Mouse (Mus musculus) heart, embryonic 10.5 days (tissue): ENCODE measurements around the gene Agbl3. TPM values are rescaled to one million over a fixed set of nuclear protein-coding genes. Genes with fewer than 3 reads are reported as not detected.
A peak's percentile ranks its signal among the peaks of the same experiment; 100 is the strongest.

Source experiments
- DNase-seq: peaks from one replicate; pipeline ENCODE4 v3.0.0-alpha.2; 2017; ENCODE audit warnings: low spot score
- H3K27ac ChIP-seq: fragments of 300-500 bp; sonication (generic); 2 replicates; pipeline ENCODE4 v1.5.1; 2016; ENCODE audit warnings: mild to moderate bottlenecking
- H3K27me3 ChIP-seq: fragments of 300-500 bp; sonication (generic); 2 replicates; pipeline ENCODE4 v1.6.1; 2016; ENCODE audit warnings: mild to moderate bottlenecking; ENCODE audit not compliant: poor library complexity, insufficient read depth, severe bottlenecking
- H3K36me3 ChIP-seq: fragments of 300-500 bp; sonication (generic); 2 replicates; pipeline ENCODE4 v1.6.1; 2016; ENCODE audit warnings: mild to moderate bottlenecking, moderate library complexity
- H3K4me1 ChIP-seq: fragments of 300-500 bp; sonication (generic); 2 replicates; pipeline ENCODE4 v1.6.1; 2016; ENCODE audit warnings: mild to moderate bottlenecking
- H3K4me3 ChIP-seq: fragments of 300-500 bp; sonication (generic); 2 replicates; pipeline ENCODE4 v1.5.1; 2016; ENCODE audit warnings: mild to moderate bottlenecking, moderate library complexity
- H3K9me3 ChIP-seq: fragments of 300-500 bp; sonication (generic); 2 replicates; pipeline ENCODE4 v1.6.1; 2016; ENCODE audit warnings: mild to moderate bottlenecking, moderate library complexity
- WGBS: fragments of 180-500 bp; shearing (Covaris S2); methylation state at CpG from one replicate; pipeline ENCODE4 v1.1.7; 2016; 5-methylcytosine and 5-hydroxymethylcytosine counted together
- polyA plus RNA-seq: library from polyadenylated mRNA; unstranded; fragments of >200 nt; fragmentation: Nextera tagmentation; extraction: Ambion mirVana; gene quantifications from 2 replicates; pipeline ENCODE4 v1.2.1, GENCODE M21; 2016

The Agbl3 gene
- polyA plus RNA-seq, 1 experiment from 2014 or later: 6.0 TPM

DNA sequence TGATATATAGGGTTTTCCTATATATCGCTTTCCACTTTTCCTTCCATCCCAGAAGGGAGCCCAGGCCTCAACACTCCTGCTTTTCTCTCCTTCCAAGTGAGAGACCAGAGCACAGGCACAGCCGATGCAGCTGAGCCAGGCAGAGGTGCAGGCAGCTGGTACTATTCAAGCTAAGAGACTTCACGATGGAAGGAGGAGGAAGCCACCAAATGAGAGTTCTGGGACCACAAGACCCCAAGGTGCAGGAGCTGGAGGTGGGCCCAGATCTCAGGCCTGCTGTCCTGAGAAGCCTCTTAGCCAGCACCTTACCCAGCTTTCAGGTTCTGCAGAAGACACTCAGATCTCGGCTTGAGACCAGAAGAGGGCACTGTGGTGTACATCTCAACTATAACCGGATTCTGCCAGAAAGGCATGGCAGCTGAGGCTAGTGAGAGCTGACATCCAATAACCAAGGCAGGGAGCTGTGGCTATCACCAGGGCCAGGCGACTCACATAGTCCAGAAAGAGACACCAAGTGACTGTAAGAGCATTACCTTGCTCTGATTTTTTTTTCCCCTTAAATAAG, 99.8 kb downstream of the Agbl3 start:
- H3K36me3 ChIP-seq: peaks cover 45% of the 10 kb centered on the region
- DNase-seq: no peak
- no peaks in the 10 kb centered on the region for H3K9me3 ChIP-seq
- WGBS: 59% methylated on average over 6 of the region's 6 CpGs
- H3K27ac ChIP-seq: no peak overlapping the region
- peaks cover 34% of the 10 kb centered on the region for H3K4me1 ChIP-seq
- no peak overlapping the region for H3K4me3 ChIP-seq
- H3K27me3 ChIP-seq: no peaks in the 10 kb centered on the region

DNA sequence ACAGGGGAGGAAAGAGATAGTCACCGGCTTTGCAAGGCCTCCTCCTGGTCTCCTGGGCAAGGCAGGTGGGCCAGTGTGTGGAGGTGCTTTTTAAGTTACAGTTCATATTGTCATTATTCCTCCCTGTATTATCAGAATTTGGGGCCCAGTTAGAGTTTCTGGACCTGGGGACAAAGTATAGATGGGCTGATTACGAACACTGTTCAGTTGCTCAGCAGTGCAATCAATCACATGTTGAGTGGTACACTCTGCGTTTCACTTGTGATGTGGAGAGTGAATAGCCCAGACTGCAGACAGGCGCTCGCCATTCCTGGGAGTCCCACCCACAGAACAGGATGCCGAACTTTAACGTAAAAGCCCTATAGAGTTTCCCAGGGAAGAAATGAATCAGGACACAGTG, 104.5 kb downstream of the Agbl3 start:
- Histone ChIP-seq H3K27me3 (no peaks in the 10 kb centered on the region), H3K36me3 (peaks cover 84% of the 10 kb centered on the region), H3K4me1 (peaks cover 21% of the 10 kb centered on the region), H3K27ac (no peak overlapping the region), H3K9me3 (no peaks in the 10 kb centered on the region), H3K4me3 (no peak overlapping the region)
- DNase-seq: no peak
- 81% methylated on average over 7 of the region's 7 CpGs for WGBS

DNA sequence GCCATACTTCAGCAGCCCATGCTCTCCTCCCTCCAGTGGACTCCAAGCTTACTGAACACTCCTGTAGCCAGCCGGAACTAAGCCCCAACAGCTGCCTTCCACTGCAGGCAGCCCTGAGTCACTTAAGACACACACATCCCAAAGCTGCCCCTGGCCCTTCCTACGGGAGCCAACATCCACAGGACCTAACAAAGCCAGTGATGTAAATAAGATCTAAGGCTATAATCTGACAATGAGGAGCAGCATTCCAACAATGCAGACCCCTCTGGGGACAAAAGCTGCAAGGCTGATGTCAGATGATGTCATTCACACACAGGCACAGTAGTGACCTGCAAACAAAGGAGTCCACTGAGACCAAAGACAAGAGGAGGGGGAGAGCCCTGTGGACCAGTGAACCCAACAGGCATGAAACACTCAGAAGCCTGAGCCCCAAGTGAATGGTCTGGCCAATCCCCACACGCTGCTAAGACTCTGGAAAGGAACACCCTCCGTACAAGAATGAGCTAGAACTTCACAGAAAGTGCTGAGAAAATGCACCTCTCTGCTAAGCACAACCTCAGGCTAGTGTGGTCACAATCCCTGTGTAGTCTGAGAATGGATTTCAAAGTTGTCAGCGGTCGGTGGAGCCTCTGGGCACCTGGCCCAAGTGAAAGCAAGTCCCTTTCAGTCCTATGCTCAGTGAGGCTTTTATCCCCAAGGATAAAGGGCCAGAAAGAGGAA, 107.1 kb downstream of the Agbl3 start:
- no peaks in the 10 kb centered on the region for H3K9me3 ChIP-seq
- H3K4me3 ChIP-seq: no peak overlapping the region
- no peak for DNase-seq
- 75% methylated on average over 6 of the region's 6 CpGs for WGBS
- peaks cover 25% of the 10 kb centered on the region for H3K4me1 ChIP-seq
- peaks cover 87% of the 10 kb centered on the region for H3K36me3 ChIP-seq
- H3K27ac ChIP-seq: peak overlapping the region; percentile 59; the same call in 1 of the 2 replicates
- no peaks in the 10 kb centered on the region for H3K27me3 ChIP-seq

DNA sequence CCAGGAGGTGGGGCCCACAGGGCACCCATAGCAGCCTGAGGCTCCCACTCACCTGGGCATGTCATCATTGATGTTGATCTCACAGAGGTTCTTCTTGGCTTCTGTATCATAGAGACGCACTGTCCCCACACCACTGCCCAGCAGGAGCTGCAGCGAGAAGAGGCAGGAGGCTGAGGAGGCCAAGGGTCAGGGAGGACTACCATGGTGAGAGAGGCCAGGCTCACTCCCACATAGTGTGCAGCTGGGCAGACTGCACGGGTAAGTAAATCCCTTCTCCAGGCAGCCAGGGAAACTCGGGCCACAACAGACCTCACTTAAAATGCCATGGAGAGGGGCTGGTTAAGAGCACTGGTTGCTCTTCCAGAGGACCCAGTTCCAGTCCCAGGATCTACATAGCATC, 109.0 kb downstream of the Agbl3 start:
- Histone ChIP-seq H3K27me3 (no peaks in the 10 kb centered on the region), H3K4me1 (peaks cover 25% of the 10 kb centered on the region), H3K9me3 (no peaks in the 10 kb centered on the region), H3K4me3 (no peak overlapping the region), H3K27ac (no peak overlapping the region), H3K36me3 (peaks cover 91% of the 10 kb centered on the region)
- no peak for DNase-seq
- WGBS: 62% methylated on average over 4 of the region's 4 CpGs

DNA sequence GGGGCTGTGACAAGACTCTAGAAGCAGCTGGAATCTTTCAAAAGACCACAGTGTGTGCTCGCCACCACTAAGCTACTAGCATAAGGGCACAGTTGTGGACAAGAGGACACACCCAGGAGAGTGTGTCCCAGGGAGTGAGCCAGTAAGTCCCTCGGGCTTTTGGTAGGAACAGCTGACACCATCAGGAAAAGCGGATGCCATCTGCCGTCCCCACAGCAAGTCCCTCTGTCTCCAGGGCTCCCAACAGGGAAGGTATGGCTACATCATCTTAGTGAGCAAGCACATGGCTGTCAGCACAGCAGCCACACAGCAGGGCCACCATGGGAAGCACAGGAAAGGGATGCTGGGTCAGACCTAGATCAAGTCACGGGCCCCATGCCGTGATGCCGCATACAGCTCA, 115.3 kb downstream of the Agbl3 start:
- no peaks in the 10 kb centered on the region for H3K9me3 ChIP-seq
- no peak overlapping the region for H3K4me3 ChIP-seq
- H3K4me1 ChIP-seq: peaks cover 26% of the 10 kb centered on the region
- DNase-seq: no peak
- 84% methylated on average over 7 of the region's 7 CpGs for WGBS
- peaks cover 85% of the 10 kb centered on the region for H3K36me3 ChIP-seq
- H3K27ac ChIP-seq: no peak overlapping the region
- no peaks in the 10 kb centered on the region for H3K27me3 ChIP-seq

DNA sequence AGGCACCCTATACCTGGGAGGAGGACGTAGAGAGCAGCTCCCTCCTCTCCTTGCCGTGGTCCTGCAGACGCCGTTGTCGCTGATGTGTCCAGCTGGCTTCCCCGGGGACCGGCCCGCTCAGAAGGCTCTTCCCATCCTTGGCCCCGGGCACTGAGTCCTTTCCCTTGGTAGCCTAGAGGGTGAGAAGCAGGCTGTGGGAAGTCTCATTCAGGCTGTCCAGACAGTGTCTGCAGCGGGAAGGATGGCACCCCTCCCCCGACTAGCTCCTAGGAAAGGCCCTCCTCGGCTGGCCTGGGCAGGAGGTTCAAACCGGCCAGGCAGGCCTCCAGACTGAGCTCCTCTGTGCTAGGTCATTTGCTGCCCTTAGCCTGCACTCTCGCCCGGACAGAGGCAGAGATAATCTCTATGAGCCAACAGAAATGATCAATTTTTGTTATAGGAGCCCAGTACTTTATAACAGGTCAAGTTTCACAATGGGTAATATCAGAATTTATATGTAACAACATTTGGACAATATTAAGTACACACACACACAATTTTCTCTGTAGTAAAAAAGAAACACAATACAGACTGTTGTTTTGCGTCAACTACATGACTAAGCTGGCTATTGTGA, 116.0 kb downstream of the Agbl3 start:
- no peaks in the 10 kb centered on the region for H3K9me3 ChIP-seq
- no peak overlapping the region for H3K4me3 ChIP-seq
- peak overlapping the region; percentile 67; the same call in 1 of the 2 replicates for H3K27ac ChIP-seq
- DNase-seq: no peak
- no peaks in the 10 kb centered on the region for H3K27me3 ChIP-seq
- H3K36me3 ChIP-seq: peaks cover 85% of the 10 kb centered on the region
- WGBS: 57% methylated on average over 16 of the region's 16 CpGs
- H3K4me1 ChIP-seq: peaks cover 29% of the 10 kb centered on the region

DNA sequence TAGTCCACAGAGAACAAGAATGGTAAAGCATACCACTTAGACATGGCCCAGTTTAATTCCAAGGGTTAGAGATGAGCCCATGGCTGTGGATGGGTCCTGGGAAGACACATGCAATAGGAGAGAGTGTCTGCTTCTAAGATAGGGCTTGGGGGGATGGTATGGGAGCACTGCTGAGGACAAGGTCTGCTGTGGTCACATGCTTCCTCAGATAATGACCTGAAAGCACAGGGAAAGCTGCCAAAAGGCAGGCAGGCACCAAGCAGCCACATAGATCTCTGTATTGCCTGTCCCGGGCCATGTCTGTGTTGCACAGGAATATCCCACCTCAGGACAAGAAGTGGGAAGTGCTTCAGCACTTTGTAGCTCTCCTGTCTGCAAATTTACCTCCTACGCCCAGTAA, 118.9 kb downstream of the Agbl3 start:
- 48% methylated on average over 2 of the region's 2 CpGs for WGBS
- H3K9me3 ChIP-seq: no peaks in the 10 kb centered on the region
- H3K27ac ChIP-seq: no peak overlapping the region
- H3K36me3 ChIP-seq: peaks cover 70% of the 10 kb centered on the region
- H3K4me1 ChIP-seq: peaks cover 57% of the 10 kb centered on the region
- H3K27me3 ChIP-seq: no peaks in the 10 kb centered on the region
- H3K4me3 ChIP-seq: no peak overlapping the region
- DNase-seq: no peak

DNA sequence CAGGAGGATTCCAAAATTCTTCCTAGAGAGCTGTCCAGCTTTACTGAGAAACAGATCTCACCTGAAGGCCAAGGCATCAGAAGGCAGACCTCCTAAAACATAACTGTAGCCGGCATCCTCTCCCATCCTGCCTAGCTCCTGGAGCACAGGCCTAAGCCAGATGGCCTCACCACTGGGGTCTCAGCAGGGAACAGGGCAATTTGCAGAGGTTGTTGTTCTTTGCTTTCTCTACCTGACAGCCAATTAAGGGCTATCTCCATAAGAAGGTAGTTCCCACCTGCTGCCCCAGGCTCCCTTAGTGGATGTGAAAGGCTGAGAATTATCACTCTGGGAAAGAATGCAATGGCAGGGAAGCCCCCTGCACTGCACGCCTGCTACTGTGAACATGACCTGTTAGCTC, 120.8 kb downstream of the Agbl3 start:
- H3K27ac ChIP-seq: no peak overlapping the region; the same call in 1 of the 2 replicates
- WGBS: 55% methylated on average over 2 of the region's 2 CpGs
- peaks cover 64% of the 10 kb centered on the region for H3K4me1 ChIP-seq
- no peak for DNase-seq
- no peaks in the 10 kb centered on the region for H3K9me3 ChIP-seq
- no peak overlapping the region for H3K4me3 ChIP-seq
- no peaks in the 10 kb centered on the region for H3K27me3 ChIP-seq
- peaks cover 67% of the 10 kb centered on the region for H3K36me3 ChIP-seq

DNA sequence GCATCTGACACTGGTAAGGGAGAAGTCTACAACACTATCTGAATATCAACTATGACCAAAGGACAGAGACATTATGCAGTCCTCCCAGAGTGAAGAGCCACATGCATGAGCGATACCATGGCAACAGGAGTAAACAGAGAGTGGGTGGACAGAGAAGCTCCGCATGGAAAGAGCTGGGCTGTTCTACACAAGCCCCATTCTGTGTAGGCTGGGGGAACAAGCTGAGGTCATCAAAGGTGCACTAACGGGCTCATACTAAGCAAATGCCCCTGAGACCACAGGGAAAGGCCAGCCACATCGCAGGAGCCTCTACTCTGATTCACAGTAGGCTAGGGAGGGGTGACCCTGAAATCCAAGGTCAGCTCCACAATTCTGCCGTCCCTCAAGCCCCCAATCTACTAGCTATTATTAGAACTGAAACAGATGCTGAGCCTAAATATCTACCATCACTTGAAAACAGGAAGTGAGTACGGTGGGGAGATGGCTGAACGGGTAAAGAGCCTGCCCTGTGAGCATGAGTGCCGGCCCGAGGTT, 121.7 kb downstream of the Agbl3 start:
- Histone ChIP-seq H3K27ac (peak overlapping the region; percentile 74), H3K36me3 (peaks cover 72% of the 10 kb centered on the region), H3K27me3 (no peaks in the 10 kb centered on the region), H3K4me3 (0 out of 2 replicates have a peak overlapping the region, but pooled peaks have one; percentile 15), H3K4me1 (peaks cover 62% of the 10 kb centered on the region), H3K9me3 (no peaks in the 10 kb centered on the region)
- WGBS: 40% methylated on average over 9 of the region's 9 CpGs
- DNase-seq: no peak

DNA sequence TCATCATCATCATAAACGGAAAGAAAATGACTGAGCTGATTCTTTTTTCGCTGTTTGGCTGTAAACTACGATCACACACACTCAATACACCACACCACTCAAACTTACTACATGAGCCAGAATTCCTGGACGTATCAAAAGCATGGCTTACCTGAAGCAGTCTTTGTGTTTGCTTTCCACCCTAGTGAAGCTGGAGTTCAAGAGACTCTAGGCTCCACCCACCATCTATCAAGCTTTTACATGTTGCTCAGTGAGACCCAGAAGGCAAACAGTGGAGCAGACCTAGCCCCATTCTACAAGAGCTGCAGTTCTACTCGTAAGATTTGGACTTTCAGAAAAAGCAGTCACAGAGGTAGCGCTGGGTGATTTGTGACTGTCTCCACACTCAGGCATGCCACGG, 122.3 kb downstream of the Agbl3 start:
- Histone ChIP-seq H3K4me3 (peak overlapping the region; percentile 15; the same call in 1 of the 2 replicates), H3K27me3 (no peaks in the 10 kb centered on the region), H3K36me3 (peaks cover 71% of the 10 kb centered on the region), H3K4me1 (peaks cover 66% of the 10 kb centered on the region), H3K9me3 (no peaks in the 10 kb centered on the region), H3K27ac (peak overlapping the region; percentile 74)
- no peak for DNase-seq
- WGBS: 87% methylated on average over 7 of the region's 7 CpGs

DNA sequence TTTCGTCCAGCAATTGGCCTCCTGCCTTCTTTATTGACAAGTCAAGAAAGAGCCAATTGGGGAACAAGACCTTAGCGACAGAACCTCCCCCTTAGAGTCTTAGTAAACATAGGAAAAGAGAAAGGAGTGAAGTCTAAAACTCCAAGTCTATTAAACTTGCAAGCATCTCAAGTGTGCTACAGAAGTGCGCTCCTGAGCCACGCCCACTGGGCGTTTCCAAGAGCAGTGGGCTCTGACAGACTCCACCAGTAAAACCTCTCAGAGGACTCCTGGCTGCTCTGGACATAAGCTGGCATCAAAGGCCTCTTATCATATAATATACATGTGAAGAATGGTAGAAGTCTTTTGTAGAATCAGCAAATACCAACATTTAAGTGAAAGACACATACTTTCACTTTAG, 123.2 kb downstream of the Agbl3 start:
- DNase-seq: no peak
- Histone ChIP-seq H3K27ac (peak overlapping the region; percentile 78), H3K9me3 (no peaks in the 10 kb centered on the region), H3K4me3 (no peak overlapping the region), H3K27me3 (no peaks in the 10 kb centered on the region), H3K36me3 (peaks cover 69% of the 10 kb centered on the region), H3K4me1 (peaks cover 72% of the 10 kb centered on the region)
- 74% methylated on average over 5 of the region's 5 CpGs for WGBS

DNA sequence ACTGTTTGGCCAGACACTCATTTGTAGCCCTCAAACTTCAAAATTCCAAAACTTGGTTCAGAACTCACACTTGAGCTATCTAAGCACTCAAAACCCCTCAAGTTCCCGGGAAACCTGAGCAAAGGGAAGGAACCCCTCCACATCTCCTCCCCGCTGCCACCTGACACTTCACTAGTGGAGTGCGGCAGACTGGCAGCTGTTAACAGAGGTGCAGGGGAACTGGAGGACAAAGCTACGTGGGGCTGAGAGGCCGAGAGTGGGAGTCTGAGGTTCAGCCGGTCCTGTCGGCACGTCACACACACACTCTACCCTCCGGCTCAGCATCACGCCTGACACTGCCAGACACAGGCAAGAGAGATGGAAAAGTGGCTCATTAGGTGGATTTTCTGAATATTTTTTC, 123.6 kb downstream of the Agbl3 start:
- peaks cover 71% of the 10 kb centered on the region for H3K36me3 ChIP-seq

DNA sequence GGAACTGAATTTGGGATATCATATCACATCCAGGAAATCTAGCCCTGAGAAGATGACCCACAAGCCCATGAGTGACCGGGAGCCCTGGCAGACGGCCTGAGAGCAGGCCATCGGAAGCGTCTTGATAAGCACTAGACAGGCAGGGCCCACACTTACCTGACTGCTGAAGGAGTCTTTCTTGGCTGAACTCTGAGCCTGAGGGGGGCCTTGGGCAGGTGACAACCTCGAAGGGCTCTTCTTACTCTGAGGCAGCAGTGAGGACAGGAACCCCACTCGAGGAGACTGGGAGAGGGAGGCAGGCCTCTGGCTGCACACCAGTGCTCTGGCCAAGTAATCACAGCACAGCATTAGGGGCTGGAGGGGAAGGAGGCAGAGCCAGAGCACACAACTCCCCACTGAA, 124.1 kb downstream of the Agbl3 start:
- H3K36me3 ChIP-seq: peaks cover 71% of the 10 kb centered on the region
- peak overlapping the region; percentile 78 for H3K27ac ChIP-seq
- 51% methylated on average over 6 of the region's 6 CpGs for WGBS
- 0 out of 2 replicates have a peak overlapping the region, but pooled peaks have one; percentile 1 for H3K4me3 ChIP-seq
- no peaks in the 10 kb centered on the region for H3K9me3 ChIP-seq
- H3K4me1 ChIP-seq: peaks cover 70% of the 10 kb centered on the region
- no peak for DNase-seq
- H3K27me3 ChIP-seq: no peaks in the 10 kb centered on the region

More for the DNA sequence above, 123.6 kb downstream of the Agbl3 start:
- H3K27me3 ChIP-seq: no peaks in the 10 kb centered on the region
- H3K9me3 ChIP-seq: no peaks in the 10 kb centered on the region
- H3K27ac ChIP-seq: peak overlapping the region; percentile 78
- peaks cover 72% of the 10 kb centered on the region for H3K4me1 ChIP-seq
- no peak for DNase-seq
- no peak overlapping the region for H3K4me3 ChIP-seq
- WGBS: 47% methylated on average over 10 of the region's 10 CpGs
